ENCODE assay signal across 18 mouse cellular contexts in genomic region chr8:84841514-84841913, GRCm38 (mm10). TPM values are rescaled to one million over a fixed set of nuclear protein-coding genes. Genes with fewer than 3 reads are reported as not detected.
A peak's percentile ranks its signal among the peaks of the same experiment; 100 is the strongest.
DNase-seq lines count a peak whose midpoint lies in the region; ATAC-seq and TF ChIP-seq lines count a peak whose summit lies in the region.
"Had no signal": no experiment of that assay in that cellular context is flagged by ENCODE, and none has a peak within 500 bp of the region (broad histone marks: within the 10 kb centered on the region; RNA-seq: fewer than 3 reads in every experiment).

No protein-coding gene starts in this region.

- H3K9ac ChIP-seq in heart, embryonic 11.5 days (ENCODE audit: low read depth, low read length), result no peak overlapping the region
- H3K9ac ChIP-seq in liver, adult 2 months (ENCODE audit: low read depth, low read length), result no peak overlapping the region
- H3K9ac ChIP-seq in hindbrain, postnatal 0 days (replicated peaks; ENCODE audit: low read length), result no peak overlapping the region
- no peak overlapping the region for H3K9ac ChIP-seq in liver, embryonic 15.5 days
- H3K9ac ChIP-seq: midbrain, embryonic 15.5 days had no signal

- peaks cover 27% of the 10 kb centered on the region for H3K4me1 ChIP-seq in heart, embryonic 11.5 days (ENCODE audit: control insufficient read depth, insufficient read depth, low read length)
- H3K4me1 ChIP-seq in liver, adult 2 months (ENCODE audit: control insufficient read depth, insufficient read depth, low read length), result peaks cover 14% of the 10 kb centered on the region
- H3K4me1 ChIP-seq in hindbrain, postnatal 0 days (ENCODE audit: insufficient read depth, low read length), result peaks cover 13% of the 10 kb centered on the region
- H3K4me1 ChIP-seq in liver, embryonic 15.5 days (replicated peaks), result peaks cover 83% of the 10 kb centered on the region

- 84% methylated on average over 1 of the region's 1 CpGs for WGBS in heart, embryonic 11.5 days (ENCODE audit: insufficient replicate concordance)
- 20% methylated on average over 1 of the region's 1 CpGs for WGBS in liver, adult 2 months
- 74% methylated on average over 1 of the region's 1 CpGs for WGBS in hindbrain, postnatal 0 days
- 64% methylated on average over 1 of the region's 1 CpGs for WGBS in liver, embryonic 15.5 days (ENCODE audit: insufficient replicate concordance)

- intact Hi-C loops in heart, postnatal 36 days (cut with DNase I), result no loop called here

- no peak for ATAC-seq in heart, embryonic 11.5 days (replicated peaks; ENCODE audit: insufficient number of reproducible peaks, low FRiP score, low TSS enrichment)
- no peak for ATAC-seq in hindbrain, postnatal 0 days
- no peak for ATAC-seq in liver, embryonic 15.5 days (ENCODE audit: insufficient read depth)

- no peak for TF ChIP-seq POLR2A in liver, adult 2 months (IDR thresholded peaks at IDR 0.05; ENCODE audit: extremely low read depth, insufficient read depth, low read length)

- no peaks in the 10 kb centered on the region for H3K9me3 ChIP-seq in heart, embryonic 11.5 days (replicated peaks; ENCODE audit: control insufficient read depth, low read length)
- no peaks in the 10 kb centered on the region for H3K9me3 ChIP-seq in hindbrain, postnatal 0 days (ENCODE audit: low read length)
- H3K9me3 ChIP-seq in liver, embryonic 15.5 days (replicated peaks), result no peaks in the 10 kb centered on the region
- H3K9me3 ChIP-seq: G1E; midbrain, embryonic 15.5 days had no signal

- H3K79me2 ChIP-seq in liver, adult 2 months (ENCODE audit: control insufficient read depth, insufficient read depth, low read length), result peaks cover 9% of the 10 kb centered on the region; the same call in 1 of the 2 replicates

- TF ChIP-seq CTCF in liver, adult 2 months (IDR thresholded peaks at IDR 0.05; ENCODE audit: low read depth, low read length), result no peak
- TF ChIP-seq CTCF in hindbrain, postnatal 0 days (IDR thresholded peaks at IDR 0.05; ENCODE audit: low read depth), result no peak

- H3K27me3 ChIP-seq in heart, embryonic 11.5 days (ENCODE audit: control insufficient read depth, insufficient read depth, low read length), result no peaks in the 10 kb centered on the region
- H3K27me3 ChIP-seq in liver, adult 2 months (ENCODE audit: control insufficient read depth, insufficient read depth, low read length), result no peaks in the 10 kb centered on the region
- H3K27me3 ChIP-seq in hindbrain, postnatal 0 days (ENCODE audit: insufficient read depth, low read length), result no peaks in the 10 kb centered on the region
- H3K27me3 ChIP-seq in liver, embryonic 15.5 days, result no peaks in the 10 kb centered on the region
- H3K27me3 ChIP-seq: midbrain, embryonic 15.5 days had no signal

- H3K4me2 ChIP-seq in heart, embryonic 11.5 days, result no peak overlapping the region
- H3K4me2 ChIP-seq in hindbrain, postnatal 0 days (ENCODE audit: low read depth, low read length), result no peak overlapping the region
- 0 out of 2 replicates have a peak overlapping the region, but pooled peaks have one; percentile 4 for H3K4me2 ChIP-seq in liver, embryonic 15.5 days
- H3K4me2 ChIP-seq: midbrain, embryonic 15.5 days had no signal

- no peak for DNase-seq in heart, postnatal 36 days
- peak; percentile 43 for DNase-seq in liver, adult 2 months (ENCODE audit: extremely low read depth, low read depth, low spot score)
- DNase-seq in liver, result no peak
- DNase-seq in hindbrain, postnatal 0 days (ENCODE audit: low spot score), result no peak
- DNase-seq in embryo, embryonic 10 days (ENCODE audit: low spot score), result no peak
- DNase-seq in adrenal gland, postnatal 4 days (ENCODE audit: low spot score in 2 of 2), result no peak
- DNase-seq: adrenal gland, postnatal 36 days; cerebellum, adult 11 months; gastrocnemius, postnatal 36 days; kidney, adult 18-20 months; lung, adult 2 months; right cerebral cortex, adult 18-20 months; thymus, adult 2 months had no signal

- H3K4me3 ChIP-seq in heart, embryonic 11.5 days (ENCODE audit: low read depth, low read length), result no peak overlapping the region
- no peak overlapping the region for H3K4me3 ChIP-seq in liver, adult 2 months (ENCODE audit: insufficient read depth, low read depth, low read length)
- no peak overlapping the region for H3K4me3 ChIP-seq in hindbrain, postnatal 0 days (ENCODE audit: low read length)
- no peak overlapping the region for H3K4me3 ChIP-seq in liver, embryonic 15.5 days (replicated peaks)
- H3K4me3 ChIP-seq: midbrain, embryonic 15.5 days had no signal

- H3K27ac ChIP-seq in heart, embryonic 11.5 days (ENCODE audit: low read depth, low read length), result peak overlapping the region; percentile 29; the same call in 1 of the 2 replicates
- no peak overlapping the region for H3K27ac ChIP-seq in liver, adult 2 months (replicated peaks; ENCODE audit: insufficient read depth, low read depth, low read length)
- H3K27ac ChIP-seq in hindbrain, postnatal 0 days, result peak overlapping the region; percentile 94; the same call in 1 of the 2 replicates
- peak overlapping the region; percentile 95 for H3K27ac ChIP-seq in liver, embryonic 15.5 days (replicated peaks)
- H3K27ac ChIP-seq: macrophage had no signal

- H3K36me3 ChIP-seq in heart, embryonic 11.5 days (ENCODE audit: control insufficient read depth, insufficient read depth, low read length), result peaks cover 51% of the 10 kb centered on the region
- peaks cover 43% of the 10 kb centered on the region for H3K36me3 ChIP-seq in liver, adult 2 months (ENCODE audit: control insufficient read depth, insufficient read depth, low read length)
- H3K36me3 ChIP-seq in hindbrain, postnatal 0 days (ENCODE audit: insufficient read depth, low read length), result peaks cover 60% of the 10 kb centered on the region
- H3K36me3 ChIP-seq in liver, embryonic 15.5 days (replicated peaks), result peaks cover 69% of the 10 kb centered on the region

RNA-seq across cellular contexts. Expression of gene Rad23a, which starts 1.0 kb away (rescaled TPM):
- 125 and 127 TPM in 2 replicates for polyA plus RNA-seq in heart, embryonic 11.5 days (2014; fragmentation: Nextera tagmentation; extraction: Ambion mirVana)
- total RNA-seq in heart, postnatal 36 days (2021), result 10 to 100 TPM; 84.0 to 87.4 TPM
- total RNA-seq in liver, adult 2 months (2014; rRNA removed), result 28.2 and 40.7 TPM in 2 replicates
- polyA plus RNA-seq in liver, adult 2 months (2012; rRNA removed), result 52.0 and 68.4 TPM in 2 replicates
- total RNA-seq in hindbrain, postnatal 0 days (2014; rRNA removed), result 62.5 and 68.1 TPM in 2 replicates
- 90.6 and 98.0 TPM in 2 replicates for polyA plus RNA-seq in hindbrain, postnatal 0 days (2015; fragmentation: Nextera tagmentation; extraction: Ambion mirVana)
- polyA plus RNA-seq in liver, embryonic 15.5 days (2015; fragmentation: Nextera tagmentation; extraction: Ambion mirVana), result 293 and 323 TPM in 2 replicates
- 10 to 100 TPM; 86.4 to 93.8 TPM for total RNA-seq in adrenal gland, postnatal 4 days (2021)

RNA-seq across cellular contexts. Expression of gene Calr, which starts 5.2 kb away (rescaled TPM):
- polyA plus RNA-seq in heart, embryonic 11.5 days (2014; fragmentation: Nextera tagmentation; extraction: Ambion mirVana), result 830 and 894 TPM in 2 replicates
- 100 to 1,000 TPM; 337 to 380 TPM for total RNA-seq in heart, postnatal 36 days (2021)
- 411 and 458 TPM in 2 replicates for total RNA-seq in liver, adult 2 months (2014; rRNA removed)
- 308 and 349 TPM in 2 replicates for polyA plus RNA-seq in liver, adult 2 months (2012; rRNA removed)
- 350 and 359 TPM in 2 replicates for total RNA-seq in hindbrain, postnatal 0 days (2014; rRNA removed)
- polyA plus RNA-seq in hindbrain, postnatal 0 days (2015; fragmentation: Nextera tagmentation; extraction: Ambion mirVana), result 418 and 457 TPM in 2 replicates
- 471 and 504 TPM in 2 replicates for polyA plus RNA-seq in liver, embryonic 15.5 days (2015; fragmentation: Nextera tagmentation; extraction: Ambion mirVana)
- total RNA-seq in adrenal gland, postnatal 4 days (2021), result 100 to 1,000 TPM; 480 to 531 TPM

RNA-seq across cellular contexts. Expression of gene Gadd45gip1, which starts 10.2 kb away (rescaled TPM):
- 51.5 and 52.2 TPM in 2 replicates for polyA plus RNA-seq in heart, embryonic 11.5 days (2014; fragmentation: Nextera tagmentation; extraction: Ambion mirVana)
- total RNA-seq in heart, postnatal 36 days (2021), result 10 to 100 TPM; 28.5 to 29.5 TPM
- 26.7 and 28.1 TPM in 2 replicates for total RNA-seq in liver, adult 2 months (2014; rRNA removed)
- 29.8 and 34.2 TPM in 2 replicates for polyA plus RNA-seq in liver, adult 2 months (2012; rRNA removed)
- total RNA-seq in hindbrain, postnatal 0 days (2014; rRNA removed), result 33.0 and 34.1 TPM in 2 replicates
- polyA plus RNA-seq in hindbrain, postnatal 0 days (2015; fragmentation: Nextera tagmentation; extraction: Ambion mirVana), result 43.4 and 45.3 TPM in 2 replicates
- 42.4 and 44.9 TPM in 2 replicates for polyA plus RNA-seq in liver, embryonic 15.5 days (2015; fragmentation: Nextera tagmentation; extraction: Ambion mirVana)
- total RNA-seq in adrenal gland, postnatal 4 days (2021), result 10 to 100 TPM; 46.9 to 48.0 TPM

RNA-seq across cellular contexts. Expression of gene Farsa, which starts 15.3 kb away (rescaled TPM):
- 53.6 and 54.5 TPM in 2 replicates for polyA plus RNA-seq in heart, embryonic 11.5 days (2014; fragmentation: Nextera tagmentation; extraction: Ambion mirVana)
- total RNA-seq in heart, postnatal 36 days (2021), result 10 to 100 TPM; 23.1 TPM
- 11.0 and 13.6 TPM in 2 replicates for total RNA-seq in liver, adult 2 months (2014; rRNA removed)
- polyA plus RNA-seq in liver, adult 2 months (2012; rRNA removed), result 24.1 and 32.4 TPM in 2 replicates
- total RNA-seq in hindbrain, postnatal 0 days (2014; rRNA removed), result 77.5 and 86.1 TPM in 2 replicates
- 87.4 and 89.8 TPM in 2 replicates for polyA plus RNA-seq in hindbrain, postnatal 0 days (2015; fragmentation: Nextera tagmentation; extraction: Ambion mirVana)
- polyA plus RNA-seq in liver, embryonic 15.5 days (2015; fragmentation: Nextera tagmentation; extraction: Ambion mirVana), result 58.8 and 61.9 TPM in 2 replicates
- 10 to 100 TPM; 61.0 to 63.6 TPM for total RNA-seq in adrenal gland, postnatal 4 days (2021)

RNA-seq across cellular contexts. Expression of gene Dand5, which starts 18.9 kb away (rescaled TPM):
- polyA plus RNA-seq in heart, embryonic 11.5 days (2014; fragmentation: Nextera tagmentation; extraction: Ambion mirVana), result 5.0 and 6.0 TPM in 2 replicates
- total RNA-seq in heart, postnatal 36 days (2021), result 1 to 10 TPM; 9.3 to 9.9 TPM
- total RNA-seq in liver, adult 2 months (2014; rRNA removed), result 0.94 and 1.8 TPM in 2 replicates
- polyA plus RNA-seq in liver, adult 2 months (2012; rRNA removed), result 2.0 and 2.6 TPM in 2 replicates
- 6.6 and 7.2 TPM in 2 replicates for total RNA-seq in hindbrain, postnatal 0 days (2014; rRNA removed)
- polyA plus RNA-seq in hindbrain, postnatal 0 days (2015; fragmentation: Nextera tagmentation; extraction: Ambion mirVana), result 12.3 and 12.5 TPM in 2 replicates
- 2.9 and 3.4 TPM in 2 replicates for polyA plus RNA-seq in liver, embryonic 15.5 days (2015; fragmentation: Nextera tagmentation; extraction: Ambion mirVana)
- 1 to 10 TPM; 5.7 to 6.7 TPM for total RNA-seq in adrenal gland, postnatal 4 days (2021)
